Mouse (Mus musculus) Muller cell, postnatal 12 days (primary cell): ENCODE results near the gene Klhl1.
A peak's percentile ranks its signal among the peaks of the same experiment; 100 is the strongest.
"Not testable (repeated sequence)": the region's sequence is repeated elsewhere in the genome, so short reads cannot be mapped to it uniquely, and the experiment has no call there.

Source experiments
- DNase-seq: peaks from one replicate; pipeline ENCODE4 v3.0.0-alpha.2; 2015; ENCODE audit errors: inconsistent ontology term

Klhl1 gene

GRCm38 (mm10) chr14:96518954-96519682, at the start of gene Klhl1:
Gene Klhl1, minus strand, starts transcription at chr14:96519102.
- peak; percentile 49 for DNase-seq

- DNase-seq = no peak
These were observed 34.8 kb upstream of the Klhl1 start for GRCm38 (mm10) chr14:96553668-96554067.

DNA sequence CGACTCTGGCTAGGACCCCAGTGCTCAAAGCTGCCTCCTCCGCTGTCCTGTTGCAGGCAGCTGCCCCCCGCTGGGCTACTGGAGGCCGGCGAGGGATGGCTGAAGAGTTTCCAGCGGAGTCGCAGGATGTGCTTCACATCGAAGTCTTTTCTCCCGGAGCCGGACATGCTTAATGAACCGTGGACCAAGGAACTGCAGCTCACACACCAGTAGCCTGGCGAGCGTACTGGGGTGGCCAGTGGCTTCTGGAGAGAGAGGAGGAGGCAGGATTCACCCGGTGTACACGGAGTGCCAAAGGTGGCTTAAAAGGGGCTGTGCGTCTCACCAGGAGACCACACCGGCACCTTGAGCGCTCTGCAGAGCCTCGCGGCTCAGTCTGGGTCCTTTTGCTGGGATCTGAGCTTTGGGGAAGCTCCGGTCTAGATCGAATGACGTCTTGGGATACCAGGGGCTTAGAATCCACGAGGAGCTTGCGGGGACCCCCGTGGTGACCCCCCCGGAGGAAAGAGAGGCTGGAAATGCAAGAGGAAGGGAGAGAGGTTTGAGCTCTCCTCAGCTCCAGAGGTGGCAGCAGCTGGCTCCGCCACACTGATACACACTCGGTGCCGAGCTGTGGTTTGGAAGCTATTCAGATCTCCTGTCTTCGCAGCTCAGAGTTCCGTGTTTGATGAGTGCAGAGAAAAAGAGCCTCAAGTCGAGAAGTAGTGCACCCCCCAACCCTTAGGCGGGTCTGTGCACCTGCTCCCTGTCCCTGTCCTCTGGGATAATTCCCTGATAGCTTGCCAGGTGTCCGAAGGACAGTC, 550 bp downstream of the Klhl1 start:
- DNase-seq = peak; percentile 59

GRCm38 (mm10) chr14:96517727-96518126, 1.2 kb downstream of the Klhl1 start:
- DNase-seq = no peak

GRCm38 (mm10) chr14:96499936-96500335, 19.0 kb downstream of the Klhl1 start:
- peak; percentile 91 for DNase-seq

- DNase-seq = no peak
These were observed 47.1 kb downstream of the Klhl1 start for GRCm38 (mm10) chr14:96471812-96472211.

DNA sequence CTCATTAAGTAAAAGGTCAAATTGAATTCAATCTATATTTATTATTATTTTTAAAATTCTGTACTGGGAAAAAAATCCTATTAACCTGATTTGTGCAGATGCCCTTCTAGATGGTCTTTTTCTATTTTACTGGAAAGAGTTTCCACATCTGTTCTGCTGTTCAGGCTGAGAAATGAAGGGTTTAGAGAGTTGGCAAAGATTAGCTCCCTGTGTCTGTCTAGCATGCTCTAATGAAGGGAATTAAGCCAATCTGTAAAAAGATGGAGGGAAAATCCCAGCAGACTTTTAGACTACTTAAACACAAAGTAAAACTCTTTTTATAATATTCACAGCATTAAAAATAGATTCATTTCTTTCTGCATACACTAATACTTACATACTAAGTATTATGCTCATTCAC, 47.6 kb downstream of the Klhl1 start:
- no peak for DNase-seq

DNA sequence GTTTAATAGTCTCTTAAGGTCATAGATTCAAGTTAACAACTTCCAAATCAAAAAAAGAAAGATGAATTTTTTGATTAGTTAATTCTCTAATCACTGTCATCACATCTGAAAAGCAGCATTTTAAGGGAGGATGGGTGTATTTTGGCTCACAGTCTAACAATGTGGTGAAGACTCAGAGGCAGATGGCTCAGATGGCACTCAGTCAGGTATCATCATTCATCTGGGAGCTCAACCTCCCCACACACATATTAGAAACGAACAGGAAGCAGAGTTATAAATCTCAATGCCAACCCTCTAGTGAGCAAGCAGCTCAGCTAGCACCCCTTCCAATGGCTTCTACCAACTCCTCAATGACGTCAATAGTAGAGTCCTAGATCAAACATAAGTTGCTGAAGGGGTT, 57.1 kb downstream of the Klhl1 start:
- DNase-seq = no peak

- no peak for DNase-seq
These were observed 126.7 kb downstream of the Klhl1 start for GRCm38 (mm10) chr14:96392032-96392737.

DNA sequence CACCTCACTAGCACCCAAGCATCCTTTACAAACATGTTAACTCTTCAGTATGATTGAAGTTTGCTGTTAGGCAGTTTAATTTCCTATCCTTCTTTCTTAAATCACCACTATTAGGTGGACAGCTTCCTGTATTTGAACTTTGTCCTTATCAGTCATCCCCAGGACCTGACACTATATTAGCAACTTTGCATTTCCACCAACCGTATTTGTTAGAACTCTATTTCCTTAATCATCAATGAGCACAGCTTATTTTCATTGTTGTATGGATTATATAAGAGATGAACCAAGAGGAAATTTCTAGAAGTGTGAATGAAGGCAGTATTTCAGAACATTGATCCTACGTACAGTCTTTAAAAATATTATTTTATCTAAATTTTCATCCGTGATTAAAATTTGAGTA, 156.2 kb downstream of the Klhl1 start:
- no peak for DNase-seq

- DNase-seq = peak; percentile 72
These were observed 170.7 kb downstream of the Klhl1 start for GRCm38 (mm10) chr14:96348220-96348619.

- DNase-seq = no peak
These were observed 187.8 kb downstream of the Klhl1 start for GRCm38 (mm10) chr14:96331069-96331468.

GRCm38 (mm10) chr14:96217805-96218441, 301.0 kb downstream of the Klhl1 start:
- peak; percentile 24 for DNase-seq

DNA sequence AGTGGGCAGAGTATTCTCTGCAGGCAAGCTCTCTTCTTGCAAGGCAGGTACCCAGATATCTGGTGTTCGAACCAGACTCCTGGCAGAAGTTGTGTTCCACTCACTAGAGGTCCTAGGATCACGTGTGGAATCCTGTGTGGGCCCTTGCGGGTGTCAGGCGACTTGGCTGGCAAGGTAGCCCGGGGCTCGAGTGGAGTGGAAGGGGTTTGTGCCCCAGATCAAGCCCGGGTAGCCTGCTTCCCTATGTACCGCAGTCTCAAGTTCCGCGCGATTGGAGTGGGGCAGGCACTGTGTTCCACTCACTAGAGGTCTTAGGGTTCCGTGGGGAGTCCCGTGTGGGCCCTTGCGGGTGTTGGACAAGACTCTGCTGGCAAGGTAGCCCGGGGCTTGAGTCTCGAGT, 324.1 kb downstream of the Klhl1 start:
- not testable (repeated sequence) for DNase-seq

GRCm38 (mm10) chr14:96174546-96174945, 344.4 kb downstream of the Klhl1 start:
- peak; percentile 75 for DNase-seq

- DNase-seq = no peak
These were observed 375.8 kb downstream of the Klhl1 start for GRCm38 (mm10) chr14:96143137-96143536.

GRCm38 (mm10) chr14:96140246-96140645, 378.7 kb downstream of the Klhl1 start:
- DNase-seq = no peak

GRCm38 (mm10) chr14:96107396-96107795, 411.5 kb downstream of the Klhl1 start:
- no peak for DNase-seq

DNA sequence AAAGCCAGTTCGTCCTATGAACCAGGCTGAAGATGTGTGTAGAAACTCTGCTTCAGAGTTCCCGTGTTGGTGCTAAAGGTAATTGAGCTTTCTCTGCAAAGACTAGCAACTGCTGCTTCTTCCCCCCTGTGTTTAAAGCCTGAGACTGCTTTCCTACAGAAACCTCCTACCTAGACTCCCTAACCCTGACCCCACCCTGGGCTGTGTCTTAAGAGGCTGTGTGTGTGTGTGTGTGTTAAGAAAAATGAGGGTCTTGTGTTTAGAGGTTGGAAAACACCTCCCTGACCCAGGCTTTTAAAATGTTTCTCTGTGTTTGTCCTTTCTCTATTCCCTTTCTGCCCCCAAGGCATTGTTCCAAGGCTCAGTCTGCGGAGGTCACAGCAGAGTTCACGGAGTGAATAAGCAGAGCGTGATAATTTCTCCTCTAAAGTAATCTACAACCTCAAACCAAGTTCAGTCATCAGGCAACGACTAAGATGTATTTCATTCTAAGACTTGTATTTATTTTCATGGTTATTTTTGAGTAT, 437.2 kb downstream of the Klhl1 start:
- no peak for DNase-seq

GRCm38 (mm10) chr14:96065884-96066283, 453.0 kb downstream of the Klhl1 start:
- no peak for DNase-seq
